Mouse (Mus musculus) left cerebral cortex, adult 8-10 months (tissue): ENCODE data around the gene Krtap5-3. TPM values are rescaled to one million over a fixed set of nuclear protein-coding genes. Genes with fewer than 3 reads are reported as not detected.

ENCODE experiments used
- total RNA-seq, 4 experiments: library from RNA; stranded (reverse); gene quantifications; 2 replicates each; pipeline ENCODE4 v1.2.4; 2022

The Krtap5-3 gene
- total RNA-seq, 4 experiments from 2014 or later: not detected

Other genes starting within 250 kb of the Krtap5-3 start
- 10 to 100 TPM; 32.6 to 34.9 (median 33.7) TPM for gene Mob2, start 140.3 kb upstream of the Krtap5-3 start, total RNA-seq
- gene Dusp8, start 105.5 kb upstream of the Krtap5-3 start, total RNA-seq: 100 to 1,000 TPM; 127 to 151 (median 133) TPM
- gene Gm45618, start 80.6 kb upstream of the Krtap5-3 start, total RNA-seq: not detected
- not detected for gene Gm39115, start 65.3 kb upstream of the Krtap5-3 start, total RNA-seq
- gene Gm45337, start 56.8 kb upstream of the Krtap5-3 start, total RNA-seq: not detected
- gene Gm29735, start 44.3 kb upstream of the Krtap5-3 start, total RNA-seq: not detected
- gene Gm4553, start 35.6 kb upstream of the Krtap5-3 start, total RNA-seq: not detected
- gene Krtap5-2, start 25.4 kb upstream of the Krtap5-3 start, total RNA-seq: not detected
- gene Gm10153, start 11.0 kb upstream of the Krtap5-3 start, total RNA-seq: not detected
- gene Gm7579, start 10.5 kb downstream of the Krtap5-3 start, total RNA-seq: not detected
- not detected for gene Krtap5-5, start 28.6 kb downstream of the Krtap5-3 start, total RNA-seq
- not detected for gene Gm40460, start 39.7 kb downstream of the Krtap5-3 start, total RNA-seq
- gene Gm2431, start 57.0 kb downstream of the Krtap5-3 start, total RNA-seq: not detected
- not detected for gene Gm4559, start 73.0 kb downstream of the Krtap5-3 start, total RNA-seq
- not detected for gene Krtap5-1, start 95.8 kb downstream of the Krtap5-3 start, total RNA-seq
- not detected for gene Krtap5-4, start 102.2 kb downstream of the Krtap5-3 start, total RNA-seq
- gene Ifitm10, start 172.4 kb downstream of the Krtap5-3 start, total RNA-seq: 10 to 100 TPM; 30.9 to 34.5 (median 31.7) TPM
- 10 to 100 TPM in 2 of 4 experiments, 1 to 10 TPM in 1, not detected in 1; 2.2 to 24.0 (median 19.7) TPM for gene Gm49369, start 181.3 kb downstream of the Krtap5-3 start, total RNA-seq
- gene Ctsd, start 186.7 kb downstream of the Krtap5-3 start, total RNA-seq: 1,000 to 10,000 TPM in 1 of 4 experiments, 100 to 1,000 TPM in 3; 328 to 1,203 (median 591) TPM
- gene Syt8, start 233.5 kb downstream of the Krtap5-3 start, total RNA-seq: not detected
- 1 to 10 TPM; 1.9 to 9.6 (median 5.2) TPM for gene Tnni2, start 240.4 kb downstream of the Krtap5-3 start, total RNA-seq